Mouse (Mus musculus) heart, embryonic 10.5 days (tissue): ENCODE data around the gene Pcdh9. TPM values are rescaled to one million over a fixed set of nuclear protein-coding genes. Genes with fewer than 3 reads are reported as not detected.

Experiments used
- DNase-seq: peaks from one replicate; pipeline ENCODE4 v3.0.0-alpha.2; 2017; ENCODE audit warnings: low spot score
- H3K27ac ChIP-seq: fragments of 300-500 bp; sonication (generic); 2 replicates; pipeline ENCODE4 v1.5.1; 2016; ENCODE audit warnings: mild to moderate bottlenecking
- H3K27me3 ChIP-seq: fragments of 300-500 bp; sonication (generic); 2 replicates; pipeline ENCODE4 v1.6.1; 2016; ENCODE audit warnings: mild to moderate bottlenecking; ENCODE audit not compliant: poor library complexity, insufficient read depth, severe bottlenecking
- H3K36me3 ChIP-seq: fragments of 300-500 bp; sonication (generic); 2 replicates; pipeline ENCODE4 v1.6.1; 2016; ENCODE audit warnings: mild to moderate bottlenecking, moderate library complexity
- H3K4me1 ChIP-seq: fragments of 300-500 bp; sonication (generic); 2 replicates; pipeline ENCODE4 v1.6.1; 2016; ENCODE audit warnings: mild to moderate bottlenecking
- H3K4me3 ChIP-seq: fragments of 300-500 bp; sonication (generic); 2 replicates; pipeline ENCODE4 v1.5.1; 2016; ENCODE audit warnings: mild to moderate bottlenecking, moderate library complexity
- H3K9me3 ChIP-seq: fragments of 300-500 bp; sonication (generic); 2 replicates; pipeline ENCODE4 v1.6.1; 2016; ENCODE audit warnings: mild to moderate bottlenecking, moderate library complexity
- WGBS: fragments of 180-500 bp; shearing (Covaris S2); methylation state at CpG from one replicate; pipeline ENCODE4 v1.1.7; 2016; 5-methylcytosine and 5-hydroxymethylcytosine counted together
- polyA plus RNA-seq: library from polyadenylated mRNA; unstranded; fragments of >200 nt; fragmentation: Nextera tagmentation; extraction: Ambion mirVana; gene quantifications from 2 replicates; pipeline ENCODE4 v1.2.1, GENCODE M21; 2016

Gene Pcdh9
- polyA plus RNA-seq, 1 experiment from 2014 or later: 3.4 TPM

DNA sequence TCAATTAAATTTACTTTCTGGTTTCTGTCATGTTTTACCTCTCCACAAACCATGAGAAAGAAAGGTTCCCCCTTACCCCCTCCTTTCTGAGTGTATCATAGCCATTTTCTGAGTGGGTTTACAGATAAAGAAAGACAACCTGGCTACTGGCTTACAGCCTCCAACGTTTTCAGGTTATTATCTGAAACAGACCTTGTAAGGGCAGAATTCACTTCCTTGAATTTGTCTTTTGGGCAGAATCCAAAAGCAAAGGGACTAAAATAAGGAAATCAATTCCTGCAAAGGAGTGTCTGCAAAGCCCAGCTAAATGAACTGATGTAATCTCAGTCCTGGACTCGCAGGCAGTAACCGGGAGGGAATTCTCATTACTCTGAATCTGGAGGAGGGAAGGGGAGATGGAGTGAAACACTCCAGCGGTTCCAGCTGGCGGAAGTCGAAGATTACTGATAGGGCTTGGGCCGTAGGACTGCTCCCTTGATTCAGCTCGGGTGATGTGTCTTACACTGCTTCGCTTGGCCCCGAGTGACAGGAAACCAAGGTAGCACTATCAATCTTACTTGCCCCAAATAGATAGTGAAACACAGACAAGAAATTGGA is 156.3 kb downstream of the Pcdh9 start:
- no peaks in the 10 kb centered on the region for H3K9me3 ChIP-seq
- no peaks in the 10 kb centered on the region for H3K4me1 ChIP-seq
- no peak overlapping the region for H3K27ac ChIP-seq
- H3K27me3 ChIP-seq: no peaks in the 10 kb centered on the region
- H3K36me3 ChIP-seq: no peaks in the 10 kb centered on the region
- 49% methylated on average over 10 of the region's 10 CpGs for WGBS
- peak; percentile 75 for DNase-seq
- H3K4me3 ChIP-seq: no peak overlapping the region

DNA sequence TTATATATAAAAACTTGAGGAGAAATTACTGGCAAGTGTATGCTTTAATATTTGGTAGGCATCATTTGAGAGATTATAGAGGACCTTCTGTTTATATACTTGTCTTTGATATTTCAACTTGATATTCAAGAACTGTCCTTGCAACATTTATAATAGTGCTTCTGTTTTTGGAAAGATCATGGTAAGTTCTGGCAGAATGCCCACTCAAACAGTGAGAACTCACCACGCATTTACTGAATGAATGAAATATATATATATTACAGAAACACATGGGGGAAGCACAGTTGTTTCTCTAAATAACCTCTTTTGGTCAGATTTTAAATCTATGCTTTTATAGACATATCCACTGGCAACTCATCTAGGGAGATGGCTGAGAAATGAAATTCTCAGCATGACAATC is 164.7 kb downstream of the Pcdh9 start:
- Histone ChIP-seq H3K9me3 (no peaks in the 10 kb centered on the region), H3K27ac (no peak overlapping the region), H3K27me3 (no peaks in the 10 kb centered on the region), H3K4me1 (no peaks in the 10 kb centered on the region), H3K4me3 (no peak overlapping the region), H3K36me3 (no peaks in the 10 kb centered on the region)
- WGBS: 75% methylated on average over 1 of the region's 1 CpGs
- no peak for DNase-seq

DNA sequence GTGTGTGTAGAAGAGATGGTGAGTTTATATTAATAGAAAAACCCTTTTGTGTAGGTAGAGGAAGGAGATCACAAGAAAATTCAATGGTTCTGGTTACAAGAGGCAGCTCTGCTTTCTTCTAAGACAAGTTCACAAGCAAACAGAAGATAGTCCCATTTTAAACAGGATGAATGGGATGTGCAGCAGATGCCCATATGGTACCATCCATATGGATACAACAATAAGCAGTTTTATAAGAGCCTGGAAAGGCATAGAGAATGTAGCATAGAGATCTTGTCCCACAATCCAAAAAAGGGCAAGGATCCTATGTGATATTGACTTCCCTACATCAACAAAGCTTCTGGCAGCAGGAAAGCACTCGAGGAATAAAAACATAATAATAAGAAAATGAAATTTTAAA is 171.3 kb downstream of the Pcdh9 start:
- no peaks in the 10 kb centered on the region for H3K4me1 ChIP-seq
- WGBS: 64% methylated on average over 1 of the region's 1 CpGs
- no peaks in the 10 kb centered on the region for H3K27me3 ChIP-seq
- no peak for DNase-seq
- no peak overlapping the region for H3K4me3 ChIP-seq
- H3K36me3 ChIP-seq: no peaks in the 10 kb centered on the region
- H3K9me3 ChIP-seq: no peaks in the 10 kb centered on the region
- no peak overlapping the region for H3K27ac ChIP-seq

DNA sequence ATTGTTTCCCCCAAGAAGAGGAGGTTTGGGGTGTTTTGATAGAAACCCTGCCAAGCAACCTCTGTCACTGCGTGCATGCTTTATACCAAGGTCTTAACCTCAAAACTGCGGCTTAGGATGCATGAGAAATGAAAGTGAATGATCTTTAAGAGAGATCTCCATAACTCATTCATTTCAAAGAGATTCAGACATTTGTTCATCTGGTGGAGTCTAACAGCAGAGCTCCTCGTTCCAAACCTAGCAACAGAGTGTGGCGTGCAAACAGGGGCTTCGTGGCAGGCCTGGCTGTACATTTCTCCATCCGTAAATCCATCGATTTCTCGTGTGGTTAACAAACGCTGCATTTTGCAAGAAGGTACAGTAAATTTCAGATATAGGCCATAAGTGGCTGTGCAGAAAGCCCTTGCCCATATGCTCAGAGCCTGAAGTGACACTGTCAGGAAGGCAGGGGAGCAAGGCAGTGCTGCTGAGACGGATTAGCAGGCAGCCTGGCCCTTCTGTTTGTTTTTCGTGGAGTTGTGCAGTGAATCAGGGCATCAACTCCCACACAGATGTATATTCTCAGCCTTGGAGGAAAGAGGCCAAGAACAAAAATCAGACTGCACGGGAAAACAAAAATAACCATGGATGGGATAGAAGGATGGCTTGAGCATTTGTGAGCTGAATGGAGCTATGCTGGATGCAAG is 177.1 kb downstream of the Pcdh9 start:
- Histone ChIP-seq H3K4me1 (no peaks in the 10 kb centered on the region), H3K27ac (no peak overlapping the region), H3K27me3 (no peaks in the 10 kb centered on the region), H3K36me3 (no peaks in the 10 kb centered on the region), H3K9me3 (no peaks in the 10 kb centered on the region), H3K4me3 (no peak overlapping the region)
- WGBS: 78% methylated on average over 12 of the region's 12 CpGs
- DNase-seq: no peak

DNA sequence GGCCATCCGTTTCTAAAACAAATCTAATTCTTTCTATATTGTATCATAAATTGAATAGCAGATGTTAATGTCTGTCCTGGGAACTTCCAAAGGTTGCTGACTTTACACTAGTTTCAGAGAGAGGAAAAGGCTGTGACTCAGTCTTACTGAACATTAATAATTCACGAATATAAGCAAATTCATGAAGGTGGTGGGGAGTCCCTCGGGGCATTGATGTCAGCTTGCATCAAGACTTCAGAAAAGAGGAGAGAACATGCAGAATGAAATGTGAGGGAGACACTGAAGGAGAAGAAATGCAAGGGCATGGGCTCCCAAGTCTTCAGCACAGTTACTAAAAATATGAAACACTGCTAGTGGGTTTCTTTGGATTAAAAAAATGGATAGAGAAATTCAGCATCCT is 181.8 kb downstream of the Pcdh9 start:
- no peaks in the 10 kb centered on the region for H3K27me3 ChIP-seq
- WGBS: 73% methylated on average over 3 of the region's 3 CpGs
- DNase-seq: no peak

DNA sequence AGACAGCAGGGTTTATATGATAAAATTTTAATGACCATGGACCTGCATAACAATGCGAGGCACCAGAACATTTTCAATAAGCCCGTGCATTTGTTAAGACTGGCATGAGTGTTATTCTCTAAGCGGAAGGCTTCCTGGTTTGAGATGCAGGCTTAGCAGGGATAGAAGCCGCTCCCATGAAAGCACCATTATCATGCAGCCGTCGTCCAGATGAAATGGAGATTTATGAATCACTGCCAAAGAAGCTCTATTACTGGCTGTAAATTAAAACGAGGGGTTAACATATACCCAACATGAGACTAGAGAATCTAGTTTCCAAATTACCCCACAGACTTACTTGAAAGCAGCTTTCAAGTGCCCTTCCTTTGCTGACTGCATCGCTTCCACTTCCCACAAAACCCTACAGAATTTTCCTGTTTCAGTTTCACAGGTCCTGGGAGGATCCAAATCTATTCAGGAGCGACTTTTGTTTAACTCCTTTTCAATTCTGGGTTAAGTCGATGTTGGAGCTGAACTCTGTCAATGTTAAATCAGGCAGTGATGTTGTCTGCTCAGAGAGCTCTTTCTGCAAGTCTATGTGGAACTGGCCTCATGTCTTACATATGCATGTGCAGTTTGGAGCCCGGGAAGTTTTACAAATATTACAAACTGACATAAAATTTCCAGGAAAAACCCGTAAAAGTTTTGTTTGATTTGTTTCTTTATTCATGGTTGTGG is 188.9 kb downstream of the Pcdh9 start:
- Histone ChIP-seq H3K9me3 (no peaks in the 10 kb centered on the region), H3K27ac (no peak overlapping the region), H3K27me3 (no peaks in the 10 kb centered on the region), H3K36me3 (no peaks in the 10 kb centered on the region), H3K4me3 (no peak overlapping the region), H3K4me1 (no peaks in the 10 kb centered on the region)
- 68% methylated on average over 12 of the region's 12 CpGs for WGBS
- DNase-seq: no peak

More for the DNA sequence above, 181.8 kb downstream of the Pcdh9 start:
- Histone ChIP-seq H3K27ac (no peak overlapping the region), H3K4me1 (no peaks in the 10 kb centered on the region), H3K36me3 (no peaks in the 10 kb centered on the region), H3K9me3 (no peaks in the 10 kb centered on the region), H3K4me3 (no peak overlapping the region)

DNA sequence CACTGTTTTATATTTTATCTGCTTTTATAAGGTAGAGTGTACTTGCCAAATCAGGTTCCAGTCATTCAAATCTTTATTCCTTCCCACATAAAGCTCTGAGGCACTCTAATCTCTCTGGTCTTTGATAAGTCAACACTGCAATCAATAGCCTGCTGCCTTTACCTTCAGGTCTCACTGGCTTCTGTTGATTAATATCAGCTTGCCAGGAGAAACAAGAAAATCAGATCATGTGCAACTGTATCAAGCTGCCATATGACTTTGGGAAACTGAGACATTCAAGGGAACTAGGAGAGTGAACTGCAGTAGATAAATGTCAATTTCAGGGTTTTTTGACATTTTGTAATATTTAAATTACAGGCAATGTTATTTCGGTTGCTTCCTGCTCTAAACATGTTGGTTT is 189.6 kb downstream of the Pcdh9 start:
- Histone ChIP-seq H3K27me3 (no peaks in the 10 kb centered on the region), H3K4me1 (no peaks in the 10 kb centered on the region), H3K36me3 (no peaks in the 10 kb centered on the region), H3K4me3 (no peak overlapping the region), H3K9me3 (no peaks in the 10 kb centered on the region), H3K27ac (no peak overlapping the region)
- no peak for DNase-seq
- WGBS: 90% methylated on average over 1 of the region's 1 CpGs

DNA sequence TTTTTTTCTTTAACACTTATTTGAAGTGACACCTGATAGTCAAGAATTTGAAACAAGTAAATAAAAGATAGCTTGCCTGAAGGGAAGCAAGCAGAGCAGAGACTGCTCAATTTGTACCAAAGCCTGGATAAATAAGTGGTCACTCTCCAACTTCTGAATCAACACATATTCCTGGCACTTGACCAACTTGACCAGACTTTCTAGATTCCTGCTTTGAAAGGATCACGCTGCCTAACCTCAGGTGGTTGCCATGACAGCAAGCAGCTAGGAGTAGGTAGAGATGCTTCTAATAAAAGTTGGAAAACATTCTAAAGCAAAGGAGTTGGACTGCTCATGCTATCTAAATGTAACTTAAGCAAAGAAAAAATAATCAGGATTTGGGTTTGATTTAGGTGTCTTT is 205.8 kb downstream of the Pcdh9 start:
- DNase-seq: no peak
- H3K36me3 ChIP-seq: no peaks in the 10 kb centered on the region
- H3K27ac ChIP-seq: no peak overlapping the region
- H3K4me1 ChIP-seq: no peaks in the 10 kb centered on the region
- no peaks in the 10 kb centered on the region for H3K27me3 ChIP-seq
- WGBS: 69% methylated on average over 1 of the region's 1 CpGs
- H3K9me3 ChIP-seq: no peaks in the 10 kb centered on the region
- H3K4me3 ChIP-seq: no peak overlapping the region

DNA sequence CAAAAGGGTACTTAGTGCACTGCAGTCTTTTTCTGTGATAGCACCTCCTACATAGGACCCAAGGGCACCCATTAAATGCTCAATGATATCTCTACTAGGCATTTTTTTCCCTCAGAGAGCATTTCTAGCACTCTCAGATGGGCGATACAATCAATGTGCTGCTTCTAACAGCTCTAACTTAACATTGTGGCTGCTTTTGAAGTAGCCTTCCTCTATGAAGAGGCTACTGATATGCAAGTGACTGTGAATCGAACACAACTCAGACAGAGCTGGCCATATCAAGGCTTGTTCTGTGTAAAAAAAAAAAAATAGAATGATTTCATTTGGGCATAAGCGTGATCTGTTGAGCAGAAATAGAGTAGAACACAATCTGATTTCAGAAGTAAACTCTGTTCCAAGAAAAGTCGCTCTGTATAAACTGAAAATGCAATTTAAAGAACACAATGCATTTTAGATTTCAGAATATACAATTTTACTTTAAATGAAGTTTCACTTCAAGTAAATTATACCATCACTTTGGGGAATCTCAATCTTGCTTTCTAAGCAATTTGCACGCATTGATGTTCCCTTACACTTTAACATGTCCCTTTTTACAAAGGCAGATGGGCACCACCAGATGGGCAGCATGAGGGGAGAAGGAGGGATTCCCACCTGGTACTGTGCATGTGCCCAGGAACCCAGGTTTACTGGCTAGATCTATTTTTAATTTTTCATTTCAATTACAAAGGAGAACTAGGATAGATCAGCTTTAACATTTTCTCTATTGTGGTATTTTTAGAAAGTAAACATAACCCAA is 215.0 kb downstream of the Pcdh9 start:
- Histone ChIP-seq H3K27me3 (no peaks in the 10 kb centered on the region), H3K27ac (no peak overlapping the region), H3K4me1 (no peaks in the 10 kb centered on the region), H3K9me3 (no peaks in the 10 kb centered on the region), H3K4me3 (no peak overlapping the region), H3K36me3 (no peaks in the 10 kb centered on the region)
- no peak for DNase-seq
- 81% methylated on average over 5 of the region's 5 CpGs for WGBS

DNA sequence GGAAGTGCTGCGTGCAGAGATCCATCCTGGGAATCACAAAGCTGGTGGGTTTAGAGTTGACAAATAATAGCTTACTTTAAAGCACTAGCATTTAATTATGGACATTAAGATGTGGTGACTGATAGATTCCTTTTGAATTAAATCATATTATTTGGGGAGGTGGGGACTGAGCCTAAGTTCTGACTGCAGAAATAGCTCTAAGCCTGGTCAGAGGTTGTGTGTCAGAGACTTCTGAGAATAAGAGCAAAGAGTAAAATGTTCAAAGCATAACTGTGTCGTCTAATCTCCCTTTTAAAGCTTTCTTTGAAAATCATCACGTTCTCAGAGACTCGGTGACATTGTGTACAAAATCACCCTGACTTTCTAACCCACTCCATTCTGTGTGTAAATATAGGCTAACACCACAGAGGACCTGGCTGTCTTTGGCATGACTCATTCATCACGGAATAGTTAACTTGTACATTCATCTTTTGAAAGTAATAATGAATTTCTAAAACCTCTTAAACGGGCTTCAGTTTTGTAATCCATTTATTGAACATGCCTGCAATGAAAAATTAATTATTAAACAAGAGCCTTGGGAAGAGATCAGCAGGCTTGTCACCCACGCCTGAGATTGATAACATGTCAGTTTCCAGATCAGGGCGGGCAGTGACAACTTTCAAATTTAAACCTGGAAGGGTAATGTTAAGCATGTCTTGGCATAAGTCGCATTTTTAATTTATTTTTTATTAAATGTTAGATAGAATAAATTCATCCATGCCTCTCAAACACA is 236.3 kb downstream of the Pcdh9 start:
- WGBS: 74% methylated on average over 9 of the region's 9 CpGs
- Histone ChIP-seq H3K4me3 (no peak overlapping the region), H3K36me3 (no peaks in the 10 kb centered on the region), H3K27ac (no peak overlapping the region), H3K9me3 (no peaks in the 10 kb centered on the region), H3K27me3 (no peaks in the 10 kb centered on the region), H3K4me1 (no peaks in the 10 kb centered on the region)
- no peak for DNase-seq

DNA sequence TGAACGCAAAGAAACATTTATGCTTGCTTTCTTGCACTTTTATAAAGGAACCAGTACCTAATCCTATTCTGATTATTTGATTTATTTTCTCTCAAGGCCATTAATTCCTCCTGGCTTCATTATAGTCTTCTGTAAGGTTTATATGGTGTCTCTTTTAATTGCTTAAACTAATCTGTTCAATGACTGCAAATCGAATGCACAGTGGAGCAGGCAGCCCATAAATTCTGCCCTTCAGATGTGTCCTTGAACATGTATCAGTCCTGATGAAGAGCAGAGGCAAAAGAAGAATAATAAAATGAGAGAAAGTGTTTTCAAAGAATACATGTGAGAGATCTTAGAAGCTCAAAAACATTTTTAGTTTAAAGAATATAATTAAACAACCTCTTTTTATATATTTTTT is 263.2 kb downstream of the Pcdh9 start:
- H3K4me3 ChIP-seq: no peak overlapping the region
- no peaks in the 10 kb centered on the region for H3K36me3 ChIP-seq
- H3K27me3 ChIP-seq: no peaks in the 10 kb centered on the region
- no peaks in the 10 kb centered on the region for H3K9me3 ChIP-seq
- DNase-seq: no peak
- 76% methylated on average over 2 of the region's 2 CpGs for WGBS
- no peak overlapping the region for H3K27ac ChIP-seq
- H3K4me1 ChIP-seq: no peaks in the 10 kb centered on the region

DNA sequence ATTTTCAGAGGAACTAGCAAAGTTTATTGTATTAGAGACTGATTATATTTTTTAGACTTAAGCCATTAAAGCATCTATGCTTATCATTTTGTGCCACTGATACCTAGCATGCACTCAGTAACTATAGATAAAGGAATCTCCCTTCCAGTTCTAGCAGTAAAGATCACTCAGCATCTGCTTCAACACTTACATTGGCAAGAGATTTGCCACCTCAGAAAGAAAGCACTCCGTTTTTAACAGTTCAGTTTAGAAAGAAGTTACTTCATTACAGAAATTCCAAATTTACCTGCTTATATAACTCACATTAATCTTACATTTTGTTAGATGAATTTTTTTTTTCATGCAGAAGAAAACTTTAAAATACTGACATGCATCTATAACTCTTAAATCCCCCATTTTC is 266.3 kb downstream of the Pcdh9 start:
- 60% methylated on average over 1 of the region's 1 CpGs for WGBS
- DNase-seq: no peak
- no peak overlapping the region for H3K4me3 ChIP-seq
- no peaks in the 10 kb centered on the region for H3K4me1 ChIP-seq
- H3K36me3 ChIP-seq: no peaks in the 10 kb centered on the region
- no peak overlapping the region for H3K27ac ChIP-seq
- no peaks in the 10 kb centered on the region for H3K9me3 ChIP-seq
- no peaks in the 10 kb centered on the region for H3K27me3 ChIP-seq
